12 mouse cellular contexts compared by ENCODE assay signal in genomic region chr5:149711545-149711944, GRCm38 (mm10). TPM values are rescaled to one million over a fixed set of nuclear protein-coding genes. Genes with fewer than 3 reads are reported as not detected.
DNase-seq lines count a peak whose midpoint lies in the region; TF ChIP-seq lines count a peak whose summit lies in the region.
"Had no signal": no experiment of that assay in that cellular context is flagged by ENCODE, and none has a peak within 500 bp of the region (broad histone marks: within the 10 kb centered on the region; RNA-seq: fewer than 3 reads in every experiment).

No protein-coding gene starts in this region.

- no peaks in the 10 kb centered on the region for H3K36me3 ChIP-seq in kidney, adult 2 months (ENCODE audit: control insufficient read depth, insufficient read depth, low read length)

- H3K4me1 ChIP-seq in kidney, adult 2 months (ENCODE audit: control insufficient read depth, insufficient read depth, low read length): no peaks in the 10 kb centered on the region
- no peaks in the 10 kb centered on the region for H3K4me1 ChIP-seq in bone marrow macrophage, adult 2 months (ENCODE audit: control insufficient read depth, insufficient read depth, low read length)

- 0 out of 2 replicates have a peak, but pooled peaks have one; percentile 9 for TF ChIP-seq CTCF in kidney, adult 2 months (conservative IDR thresholded peaks at IDR 0.05; ENCODE audit: insufficient read depth, insufficient read length, low read depth, low read length)
- TF ChIP-seq CTCF in bone marrow macrophage, adult 2 months (IDR thresholded peaks at IDR 0.05; ENCODE audit: low read depth, low read length): peak; percentile 33; the same call in 1 of the 2 replicates

- no peak overlapping the region for H3K27ac ChIP-seq in kidney, adult 2 months (ENCODE audit: insufficient read depth, low read depth, low read length)
- no peak overlapping the region for H3K27ac ChIP-seq in bone marrow macrophage, adult 2 months (ENCODE audit: insufficient read depth, low read depth, low read length)
- H3K27ac ChIP-seq: limb, embryonic 15.5 days had no signal

- no peak for TF ChIP-seq POLR2A in kidney, adult 2 months (IDR thresholded peaks at IDR 0.05; ENCODE audit: low read depth, low read length)
- no peak for TF ChIP-seq POLR2A in bone marrow macrophage, adult 2 months (IDR thresholded peaks at IDR 0.05; ENCODE audit: borderline replicate concordance, low read depth, low read length)

- DNase-seq in kidney, adult 2 months: no peak
- no peak for DNase-seq in kidney, postnatal 36 days
- peak; percentile 17 for DNase-seq in thymus, postnatal 4 days
- no peak for DNase-seq in thymus, postnatal 36 days
- DNase-seq in cerebellum, adult 11-12 months: no peak
- no peak for DNase-seq in layer of hippocampus, postnatal 14 days (ENCODE audit: low spot score in 2 of 2)
- DNase-seq: heart, adult 18-20 months; kidney, postnatal 4 days; lung, postnatal 36 days; thymus, adult 2 months had no signal

- no peak overlapping the region for H3K4me3 ChIP-seq in kidney, adult 2 months (ENCODE audit: insufficient read depth, low read depth, low read length)
- H3K4me3 ChIP-seq in bone marrow macrophage, adult 2 months (ENCODE audit: insufficient read depth, low read length): no peak overlapping the region
- H3K4me3 ChIP-seq: limb, embryonic 15.5 days had no signal

- 97% methylated on average over 4 of the region's 4 CpGs for WGBS in kidney, adult 2 months

- H3K27me3 ChIP-seq in kidney, adult 2 months (replicated peaks; ENCODE audit: control insufficient read depth, insufficient read depth, low read length): no peaks in the 10 kb centered on the region
- H3K27me3 ChIP-seq: limb, embryonic 15.5 days had no signal

RNA-seq across cellular contexts. Expression of gene B3glct, which starts 33.5 kb away (rescaled TPM):
- 6.4 TPM in 2 replicates for polyA plus RNA-seq in kidney, adult 2 months (2012; rRNA removed)
- polyA plus RNA-seq in bone marrow macrophage, adult 2 months (2012; ENCODE audit: insufficient read depth, insufficient read length, missing spikeins): 12.2 and 12.7 TPM in 2 replicates
- total RNA-seq in layer of hippocampus, postnatal 14 days (2021): 10 to 100 TPM; 15.0 to 15.7 TPM
